In genomic region chr9:120140652-120141051, GRCm38 (mm10) we compare ENCODE assay signal across 8 mouse cellular contexts. TPM values are rescaled to one million over a fixed set of nuclear protein-coding genes. Genes with fewer than 3 reads are reported as not detected.
DNase-seq lines count a peak whose midpoint lies in the region; ATAC-seq lines count a peak whose summit lies in the region.

No protein-coding gene starts in this region.

- no peaks in the 10 kb centered on the region for H3K4me1 ChIP-seq in forebrain, embryonic 15.5 days
- no peaks in the 10 kb centered on the region for H3K4me1 ChIP-seq in hindbrain, embryonic 13.5 days (replicated peaks)

- 6% methylated on average over 4 of the region's 4 CpGs for WGBS in forebrain, embryonic 15.5 days
- WGBS in hindbrain, embryonic 13.5 days = 19% methylated on average over 4 of the region's 4 CpGs

- H3K27ac ChIP-seq in forebrain, embryonic 15.5 days (replicated peaks) = no peak overlapping the region
- H3K27ac ChIP-seq in hindbrain, embryonic 13.5 days = no peak overlapping the region

- DNase-seq in Muller cell, postnatal 12 days (ENCODE audit: inconsistent ontology term) = peak; percentile 69
- DNase-seq in c-Kit-positive CD71-positive TER-119-negative erythroid progenitor cells, embryonic 14.5 days (ENCODE audit: low read depth) = peak; percentile 59
- DNase-seq in layer of hippocampus, postnatal 10 days (ENCODE audit: low spot score in 2 of 2) = peak; percentile 86 to 92
- peak; percentile 83 for DNase-seq in lung, postnatal 10 days
- peak; percentile 85 for DNase-seq in retina, postnatal 1 day
- DNase-seq in thymus, postnatal 4 days = peak; percentile 88

- H3K4me2 ChIP-seq in forebrain, embryonic 15.5 days (replicated peaks) = no peak overlapping the region
- no peak overlapping the region for H3K4me2 ChIP-seq in hindbrain, embryonic 13.5 days

- ATAC-seq in forebrain, embryonic 15.5 days (replicated peaks) = peak; percentile 55; the same call in 1 of the 2 replicates
- ATAC-seq in hindbrain, embryonic 13.5 days (ENCODE audit: low FRiP score) = peak; percentile 80

- H3K27me3 ChIP-seq in forebrain, embryonic 15.5 days = no peaks in the 10 kb centered on the region
- 0 out of 2 replicates have a peak, but pooled peaks cover 7% of the 10 kb centered on the region for H3K27me3 ChIP-seq in hindbrain, embryonic 13.5 days

- H3K36me3 ChIP-seq in forebrain, embryonic 15.5 days = no peaks in the 10 kb centered on the region
- H3K36me3 ChIP-seq in hindbrain, embryonic 13.5 days = no peaks in the 10 kb centered on the region

- H3K9me3 ChIP-seq in forebrain, embryonic 15.5 days = no peaks in the 10 kb centered on the region
- H3K9me3 ChIP-seq in hindbrain, embryonic 13.5 days = no peaks in the 10 kb centered on the region

- no peak overlapping the region for H3K9ac ChIP-seq in forebrain, embryonic 15.5 days (replicated peaks)
- H3K9ac ChIP-seq in hindbrain, embryonic 13.5 days = no peak overlapping the region

- no peak overlapping the region for H3K4me3 ChIP-seq in forebrain, embryonic 15.5 days
- H3K4me3 ChIP-seq in hindbrain, embryonic 13.5 days = no peak overlapping the region

RNA-seq across cellular contexts. Expression of gene Mobp, which starts 8.9 kb away (rescaled TPM):
- polyA plus RNA-seq in forebrain, embryonic 15.5 days (2015; fragmentation: Nextera tagmentation; extraction: Ambion mirVana) = 0.17 TPM in 1 of 2 replicates, not detected in the other
- not detected in 2 replicates for polyA plus RNA-seq in hindbrain, embryonic 13.5 days (2015; fragmentation: Nextera tagmentation; extraction: Ambion mirVana)
- total RNA-seq in layer of hippocampus, postnatal 10 days (2021) = 10 to 100 TPM; 16.2 to 17.0 TPM

RNA-seq across cellular contexts. Expression of gene Rpsa, which starts 13.2 kb away (rescaled TPM):
- polyA plus RNA-seq in forebrain, embryonic 15.5 days (2015; fragmentation: Nextera tagmentation; extraction: Ambion mirVana) = 997 and 1,035 TPM in 2 replicates
- 905 and 920 TPM in 2 replicates for polyA plus RNA-seq in hindbrain, embryonic 13.5 days (2015; fragmentation: Nextera tagmentation; extraction: Ambion mirVana)
- 100 to 1,000 TPM; 728 to 842 TPM for total RNA-seq in layer of hippocampus, postnatal 10 days (2021)

RNA-seq across cellular contexts. Expression of gene Slc25a38, which starts 30.5 kb away (rescaled TPM):
- 37.4 and 37.9 TPM in 2 replicates for polyA plus RNA-seq in forebrain, embryonic 15.5 days (2015; fragmentation: Nextera tagmentation; extraction: Ambion mirVana)
- polyA plus RNA-seq in hindbrain, embryonic 13.5 days (2015; fragmentation: Nextera tagmentation; extraction: Ambion mirVana) = 35.5 and 42.2 TPM in 2 replicates
- 10 to 100 TPM; 23.6 to 26.7 TPM for total RNA-seq in layer of hippocampus, postnatal 10 days (2021)

RNA-seq across cellular contexts. Expression of gene Ccr8, which starts 48.7 kb away (rescaled TPM):
- not detected in 2 replicates for polyA plus RNA-seq in forebrain, embryonic 15.5 days (2015; fragmentation: Nextera tagmentation; extraction: Ambion mirVana)
- polyA plus RNA-seq in hindbrain, embryonic 13.5 days (2015; fragmentation: Nextera tagmentation; extraction: Ambion mirVana) = not detected in 2 replicates
- not detected for total RNA-seq in layer of hippocampus, postnatal 10 days (2021)
